8 mouse cellular contexts compared by ENCODE assay signal in genomic region chrX:111696356-111697282, GRCm38 (mm10). TPM values are rescaled to one million over a fixed set of nuclear protein-coding genes. Genes with fewer than 3 reads are reported as not detected.
DNase-seq lines count a peak whose midpoint lies in the region; ATAC-seq and TF ChIP-seq lines count a peak whose summit lies in the region.

Gene Hdx (minus strand): TSS chrX:111697079.

- H3K79me3 ChIP-seq in C2C12 (ENCODE audit: low read depth) = no peaks in the 10 kb centered on the region

- H3K4me3 ChIP-seq in C2C12 (ENCODE audit: insufficient read depth, poor library complexity, severe bottlenecking) = no peak within 1 kb of the TSS
- H3K4me3 ChIP-seq in brown adipose tissue, adult 24 weeks (ENCODE audit: insufficient read depth, low read depth, low read length) = peak within 1 kb of the TSS; percentile 61
- peak within 1 kb of the TSS; percentile 49 for H3K4me3 ChIP-seq in forebrain, embryonic 12.5 days (replicated peaks)
- peak within 1 kb of the TSS; percentile 52 to 74 for H3K4me3 ChIP-seq in heart, embryonic 14.5 days (ENCODE audit: control insufficient read depth in 1 of 2, insufficient read depth in 1 of 2, low read depth in 1 of 2, low read length in 2 of 2)
- peak within 1 kb of the TSS; percentile 46 for H3K4me3 ChIP-seq in kidney, postnatal 0 days (replicated peaks; ENCODE audit: low read depth, low read length)
- peak within 1 kb of the TSS; percentile 45 for H3K4me3 ChIP-seq in limb, embryonic 15.5 days

- H3K9me3 ChIP-seq in forebrain, embryonic 12.5 days = no peaks in the 10 kb centered on the region
- H3K9me3 ChIP-seq in heart, embryonic 14.5 days (ENCODE audit: control insufficient read depth, low read length) = no peaks in the 10 kb centered on the region
- H3K9me3 ChIP-seq in kidney, postnatal 0 days (replicated peaks; ENCODE audit: low read length) = no peaks in the 10 kb centered on the region
- no peaks in the 10 kb centered on the region for H3K9me3 ChIP-seq in limb, embryonic 15.5 days

- peak; percentile 94 for ATAC-seq in forebrain, embryonic 12.5 days (ENCODE audit: low FRiP score)
- peak; percentile 69 for ATAC-seq in heart, embryonic 14.5 days (ENCODE audit: insufficient number of reproducible peaks, insufficient read depth, low FRiP score, low read depth)
- peak; percentile 87 for ATAC-seq in kidney, postnatal 0 days (replicated peaks; ENCODE audit: low FRiP score, low read depth)
- ATAC-seq in limb, embryonic 15.5 days (ENCODE audit: insufficient number of reproducible peaks, low FRiP score, low TSS enrichment, low read depth) = no peak

- H3K4me2 ChIP-seq in forebrain, embryonic 12.5 days = peak within 1 kb of the TSS; percentile 49
- peak within 1 kb of the TSS; percentile 62 for H3K4me2 ChIP-seq in heart, embryonic 14.5 days (ENCODE audit: low read length)
- H3K4me2 ChIP-seq in kidney, postnatal 0 days (ENCODE audit: low read length) = peak within 1 kb of the TSS; percentile 47
- peak within 1 kb of the TSS; percentile 53 for H3K4me2 ChIP-seq in limb, embryonic 15.5 days

- H3K4me1 ChIP-seq in brown adipose tissue, adult 24 weeks (ENCODE audit: control insufficient read depth, insufficient read depth, insufficient read length, low read length) = no peaks in the 10 kb centered on the region
- no peaks in the 10 kb centered on the region for H3K4me1 ChIP-seq in forebrain, embryonic 12.5 days
- H3K4me1 ChIP-seq in heart, embryonic 14.5 days (ENCODE audit: control insufficient read depth in 2 of 2, insufficient read depth in 2 of 2, low read length in 2 of 2) = no peaks in the 10 kb centered on the region
- no peaks in the 10 kb centered on the region for H3K4me1 ChIP-seq in kidney, postnatal 0 days (replicated peaks; ENCODE audit: insufficient read depth, low read length)
- no peaks in the 10 kb centered on the region for H3K4me1 ChIP-seq in limb, embryonic 15.5 days

- peak; percentile 84 for DNase-seq in kidney, postnatal 0 days (ENCODE audit: low spot score)
- peak; percentile 64 for DNase-seq in neural tube, embryonic 10.5 days (ENCODE audit: extremely low spot score, low spot score)
- peak; percentile 52 for DNase-seq in testis, postnatal 14 days (ENCODE audit: low spot score)

- no peaks in the 10 kb centered on the region for H3K27me3 ChIP-seq in C2C12 (ENCODE audit: control insufficient read depth, insufficient read depth, insufficient read length)
- H3K27me3 ChIP-seq in forebrain, embryonic 12.5 days = no peaks in the 10 kb centered on the region
- no peaks in the 10 kb centered on the region for H3K27me3 ChIP-seq in heart, embryonic 14.5 days (ENCODE audit: control insufficient read depth, insufficient read depth, low read length)
- H3K27me3 ChIP-seq in kidney, postnatal 0 days (ENCODE audit: insufficient read depth, low read length) = no peaks in the 10 kb centered on the region
- H3K27me3 ChIP-seq in limb, embryonic 15.5 days = no peaks in the 10 kb centered on the region

- TF ChIP-seq CTCF in C2C12 (IDR thresholded peaks at IDR 0.05; ENCODE audit: control insufficient read depth, insufficient read depth, insufficient read length) = no peak
- peak; percentile 17; the same call in 1 of the 2 replicates for TF ChIP-seq CTCF in kidney, postnatal 0 days (IDR thresholded peaks at IDR 0.05; ENCODE audit: low read depth)

- no peaks in the 10 kb centered on the region for H3K79me2 ChIP-seq in C2C12 (ENCODE audit: control insufficient read depth, insufficient read depth)

- WGBS in forebrain, embryonic 12.5 days = 14% methylated on average over 26 of the region's 26 CpGs
- 17% methylated on average over 26 of the region's 26 CpGs for WGBS in heart, embryonic 14.5 days
- WGBS in kidney, postnatal 0 days = 23% methylated on average over 26 of the region's 26 CpGs
- whole genome bisulfite sequencing in limb, embryonic 15.5 days = 23% methylated on average over 26 of the region's 26 CpGs

- no peak within 1 kb of the TSS for H3K27ac ChIP-seq in brown adipose tissue, adult 24 weeks (replicated peaks; ENCODE audit: low read depth, low read length)
- peak within 1 kb of the TSS; percentile 63 for H3K27ac ChIP-seq in forebrain, embryonic 12.5 days
- H3K27ac ChIP-seq in heart, embryonic 14.5 days (replicated peaks in 1 of 2; ENCODE audit: control insufficient read depth in 1 of 2, insufficient read depth in 1 of 2, low read depth in 2 of 2, low read length in 2 of 2) = peak within 1 kb of the TSS; percentile 53 to 78; a peak in 3 of 4 replicates
- no peak within 1 kb of the TSS for H3K27ac ChIP-seq in kidney, postnatal 0 days
- H3K27ac ChIP-seq in limb, embryonic 15.5 days = no peak within 1 kb of the TSS

- peak within 1 kb of the TSS; percentile 44 for H3ac ChIP-seq in C2C12 (ENCODE audit: control insufficient read depth, insufficient read length, low read depth)

- peak within 1 kb of the TSS; percentile 56 for H3K9ac ChIP-seq in forebrain, embryonic 12.5 days
- peak within 1 kb of the TSS; percentile 70 for H3K9ac ChIP-seq in heart, embryonic 14.5 days (ENCODE audit: low read length)
- H3K9ac ChIP-seq in kidney, postnatal 0 days (ENCODE audit: low read depth, low read length) = 0 out of 2 replicates have a peak within 1 kb of the TSS, but pooled peaks have one; percentile 38
- 0 out of 2 replicates have a peak within 1 kb of the TSS, but pooled peaks have one; percentile 20 for H3K9ac ChIP-seq in limb, embryonic 15.5 days

- H3K36me3 ChIP-seq in C2C12 (ENCODE audit: control insufficient read depth, insufficient read depth) = no peaks in the 10 kb centered on the region
- no peaks in the 10 kb centered on the region for H3K36me3 ChIP-seq in forebrain, embryonic 12.5 days (replicated peaks)
- H3K36me3 ChIP-seq in heart, embryonic 14.5 days (ENCODE audit: control insufficient read depth, insufficient read depth, low read length) = no peaks in the 10 kb centered on the region
- H3K36me3 ChIP-seq in kidney, postnatal 0 days (ENCODE audit: insufficient read depth, low read length) = no peaks in the 10 kb centered on the region
- no peaks in the 10 kb centered on the region for H3K36me3 ChIP-seq in limb, embryonic 15.5 days

TF ChIP-seq in C2C12, 6 proteins besides CTCF, POLR2A, EP300 and RAD21:
- TF ChIP-seq MYOG (IDR thresholded peaks at IDR 0.05; ENCODE audit: control insufficient read depth, extremely low read depth, insufficient read length) = no peak
- TF ChIP-seq USF1 (IDR thresholded peaks at IDR 0.05; ENCODE audit: low read depth) = no peak
- no peak for TF ChIP-seq MYOD1 (IDR thresholded peaks at IDR 0.05; ENCODE audit: control insufficient read depth, insufficient read length, low read depth)
- TF ChIP-seq CEBPB (IDR thresholded peaks at IDR 0.05; ENCODE audit: low read depth) = no peak
- TF ChIP-seq MAX (IDR thresholded peaks at IDR 0.05) = no peak
- no peak for TF ChIP-seq FOSL1 (IDR thresholded peaks at IDR 0.05; ENCODE audit: insufficient read depth, low read length, poor library complexity, severe bottlenecking)

RNA-seq across cellular contexts. Expression of gene Hdx, which starts in this region (rescaled TPM):
- under 0.01 TPM for polyA plus RNA-seq in C2C12 (2012; fragmentation: generic; extraction: Trizol)
- not detected in 2 replicates for polyA plus RNA-seq in brown adipose tissue, adult 24 weeks (2012; ENCODE audit: insufficient read depth, insufficient read length, missing spikeins)
- 1.8 and 2.0 TPM in 2 replicates for polyA plus RNA-seq in forebrain, embryonic 12.5 days (2016; fragmentation: Nextera tagmentation; extraction: Ambion mirVana)
- 0.72 and 0.77 TPM in 2 replicates for polyA plus RNA-seq in heart, embryonic 14.5 days (2014; fragmentation: Nextera tagmentation; extraction: Ambion mirVana)
- 0.56 and 0.57 TPM in 2 replicates for polyA plus RNA-seq in kidney, postnatal 0 days (2015; fragmentation: Nextera tagmentation; extraction: Ambion mirVana)
- 0.42 and 0.50 TPM in 2 replicates for polyA plus RNA-seq in limb, embryonic 15.5 days (2015; fragmentation: Nextera tagmentation; extraction: Ambion mirVana)

Comparison
In these comparisons a context has a peak if more than half of its experiments do, and no peak if none do; other contexts are left out.
1. Peak in ATAC-seq, H3K4me3 ChIP-seq, H3K27ac ChIP-seq, H3K9ac ChIP-seq and H3K4me2 ChIP-seq in heart, embryonic 14.5 days; RNA of the gene not detected or under 1 TPM.
2. Peak in DNase-seq, ATAC-seq, H3K4me3 ChIP-seq, H3K9ac ChIP-seq and H3K4me2 ChIP-seq in kidney, postnatal 0 days; RNA of the gene not detected or under 1 TPM.
3. H3K9ac ChIP-seq: peak in every context shown above with its lines; median percentile 70 in heart, embryonic 14.5 days; 56 in forebrain, embryonic 12.5 days; 38 in kidney, postnatal 0 days; 20 in limb, embryonic 15.5 days.